Mouse (Mus musculus): ENCODE data around the gene Mfap5.

- no peak for TF ChIP-seq CTCF (IDR thresholded peaks at IDR 0.05; ENCODE audit: low read depth, low read length)
- no peak for TF ChIP-seq POLR2A (IDR thresholded peaks at IDR 0.05; ENCODE audit: insufficient read depth, low read length)
- TF ChIP-seq EP300 (IDR thresholded peaks at IDR 0.05; ENCODE audit: insufficient read depth, low read depth, low read length), result no peak
Measured at GRCm38 (mm10) chr6:122519384-122519783, 13.7 kb downstream of the Mfap5 start.
